Mouse (Mus musculus): ENCODE data around the gene Tceanc2. TPM values are rescaled to one million over a fixed set of nuclear protein-coding genes. Genes with fewer than 3 reads are reported as not detected.
A peak's percentile ranks its signal among the peaks of the same experiment; 100 is the strongest.

Tceanc2 gene
- polyA plus RNA-seq, 1 experiment from 2014 or later, result 14.5 TPM

DNA sequence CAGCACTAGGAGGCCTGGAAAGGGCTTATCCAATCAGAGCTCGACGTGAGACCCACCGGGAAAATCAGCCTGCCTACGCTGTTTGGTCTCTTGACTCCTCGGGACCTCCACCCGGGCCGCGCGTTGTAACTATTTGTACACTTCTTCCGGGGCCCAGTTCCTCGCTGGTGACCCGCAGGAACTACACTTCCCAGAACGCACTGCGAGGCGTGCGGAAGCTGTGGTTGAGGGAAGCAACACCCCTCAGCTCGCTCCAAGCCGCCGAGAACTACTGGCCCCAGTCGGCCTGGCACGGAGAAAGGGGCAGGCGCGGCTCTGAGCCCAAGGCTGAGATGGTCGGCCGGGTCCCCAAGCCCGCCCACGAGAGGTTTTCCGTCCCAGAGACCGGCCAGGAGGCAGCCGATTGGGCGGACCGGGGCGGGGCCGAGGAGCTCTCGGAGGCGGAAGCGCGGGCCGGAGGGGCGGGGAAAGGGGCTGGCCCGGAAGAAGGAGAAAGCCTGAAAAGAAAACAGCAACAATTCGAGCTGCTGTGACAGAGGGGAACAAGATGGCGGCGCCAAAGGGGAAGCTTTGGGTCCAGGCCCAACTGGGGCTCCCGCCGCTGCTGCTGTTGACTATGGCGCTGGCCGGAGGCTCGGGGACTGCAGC lies 610 bp downstream of the Tceanc2 start, which contains the start of gene Tmem59:
Gene Tmem59, plus strand, starts transcription at position 218 of the 648 bp plus-strand sequence.
- H3K4me3 ChIP-seq, result peak within 1 kb of the TSS; percentile 99
- peak within 1 kb of the TSS; percentile 76 for H3K4me2 ChIP-seq
- H3K4me1 ChIP-seq, result peaks cover 40% of the 10 kb centered on the region
- ATAC-seq (ENCODE audit: extremely low read depth, insufficient number of reproducible peaks, low FRiP score, low TSS enrichment), result peak; percentile 89
- H3K27ac ChIP-seq (replicated peaks), result peak within 1 kb of the TSS; percentile 96
- WGBS, result under 1% methylated on average over 49 of the region's 49 CpGs
- no peaks in the 10 kb centered on the region for H3K9me3 ChIP-seq
- peak within 1 kb of the TSS; percentile 97 for H3K9ac ChIP-seq
- no peaks in the 10 kb centered on the region for H3K27me3 ChIP-seq (replicated peaks)
- H3K36me3 ChIP-seq, result peaks cover 29% of the 10 kb centered on the region

DNA sequence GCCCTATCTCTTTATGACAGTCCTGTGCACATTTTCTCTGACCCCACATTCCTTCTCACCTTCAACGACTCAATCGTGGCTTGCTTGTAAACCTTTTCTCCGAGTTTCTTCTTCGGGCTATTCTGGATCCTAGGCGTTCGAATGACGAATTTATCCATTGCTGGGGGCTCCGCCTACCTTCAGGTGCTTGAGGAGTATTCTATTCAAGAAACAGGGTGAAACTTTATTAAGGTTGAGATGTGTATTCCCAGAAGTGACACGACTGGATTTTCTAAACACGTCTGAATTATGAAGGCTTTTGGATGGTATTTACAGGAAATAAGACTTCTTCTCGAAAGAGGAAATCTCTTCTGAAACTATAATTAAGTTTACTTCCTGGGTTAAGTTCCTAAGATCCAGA lies 1.4 kb downstream of the Tceanc2 start:
- Histone ChIP-seq H3K27ac (replicated peaks) (peak overlapping the region; percentile 96), H3K9ac (peak overlapping the region; percentile 97), H3K4me1 (peaks cover 37% of the 10 kb centered on the region), H3K4me2 (peak overlapping the region; percentile 76), H3K36me3 (peaks cover 37% of the 10 kb centered on the region), H3K27me3 (replicated peaks) (no peaks in the 10 kb centered on the region), H3K9me3 (no peaks in the 10 kb centered on the region), H3K4me3 (peak overlapping the region; percentile 99)
- no peak for ATAC-seq (ENCODE audit: extremely low read depth, insufficient number of reproducible peaks, low FRiP score, low TSS enrichment)
- 34% methylated on average over 11 of the region's 11 CpGs for WGBS

DNA sequence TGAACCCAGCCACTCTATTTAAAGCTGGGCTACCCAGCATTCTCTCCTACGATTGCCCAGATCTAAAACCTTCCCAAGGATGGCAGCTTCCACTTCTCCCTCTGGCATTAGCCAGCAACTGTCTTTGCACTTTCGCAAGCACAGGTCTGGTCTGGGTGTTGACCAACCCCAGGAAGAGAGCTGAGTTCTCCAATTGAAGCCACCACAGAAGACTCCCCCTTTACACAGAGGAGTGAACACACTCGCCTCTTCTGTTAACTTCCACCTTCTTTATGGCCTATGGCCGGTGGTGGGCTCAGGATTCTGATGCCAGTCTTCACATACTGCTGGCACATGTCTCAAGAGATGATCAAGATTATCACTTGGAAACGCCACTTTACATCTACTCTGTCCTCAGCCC lies 11.1 kb downstream of the Tceanc2 start:
- Histone ChIP-seq H3K4me3 (no peak overlapping the region), H3K9me3 (no peaks in the 10 kb centered on the region), H3K27ac (replicated peaks) (no peak overlapping the region), H3K36me3 (peaks cover 64% of the 10 kb centered on the region), H3K27me3 (replicated peaks) (no peaks in the 10 kb centered on the region), H3K4me1 (no peaks in the 10 kb centered on the region), H3K9ac (no peak overlapping the region), H3K4me2 (no peak overlapping the region)
- 82% methylated on average over 5 of the region's 5 CpGs for WGBS
- no peak for ATAC-seq (ENCODE audit: extremely low read depth, insufficient number of reproducible peaks, low FRiP score, low TSS enrichment)

DNA sequence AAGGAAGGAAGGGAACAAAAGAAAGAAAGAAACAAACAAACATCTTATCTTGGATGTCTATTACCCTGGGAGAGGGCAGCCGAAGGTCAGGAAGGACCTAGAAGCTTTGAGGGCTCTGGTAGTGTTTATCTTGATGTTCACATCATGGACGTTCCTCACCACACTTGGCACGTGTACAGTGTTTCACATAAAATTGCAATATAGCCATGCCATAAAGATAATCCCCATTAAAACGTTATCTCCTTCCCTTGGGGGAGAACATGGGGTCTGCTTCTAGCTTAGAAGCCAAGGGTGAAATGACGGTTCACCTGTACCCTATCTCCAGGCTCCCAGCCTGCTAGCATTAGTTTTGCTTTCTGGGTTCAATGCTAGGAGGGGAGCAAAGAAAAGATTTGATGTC lies 12.2 kb downstream of the Tceanc2 start:
- Histone ChIP-seq H3K27me3 (replicated peaks) (no peaks in the 10 kb centered on the region), H3K4me2 (no peak overlapping the region)
- WGBS, result 70% methylated on average over 5 of the region's 5 CpGs

DNA sequence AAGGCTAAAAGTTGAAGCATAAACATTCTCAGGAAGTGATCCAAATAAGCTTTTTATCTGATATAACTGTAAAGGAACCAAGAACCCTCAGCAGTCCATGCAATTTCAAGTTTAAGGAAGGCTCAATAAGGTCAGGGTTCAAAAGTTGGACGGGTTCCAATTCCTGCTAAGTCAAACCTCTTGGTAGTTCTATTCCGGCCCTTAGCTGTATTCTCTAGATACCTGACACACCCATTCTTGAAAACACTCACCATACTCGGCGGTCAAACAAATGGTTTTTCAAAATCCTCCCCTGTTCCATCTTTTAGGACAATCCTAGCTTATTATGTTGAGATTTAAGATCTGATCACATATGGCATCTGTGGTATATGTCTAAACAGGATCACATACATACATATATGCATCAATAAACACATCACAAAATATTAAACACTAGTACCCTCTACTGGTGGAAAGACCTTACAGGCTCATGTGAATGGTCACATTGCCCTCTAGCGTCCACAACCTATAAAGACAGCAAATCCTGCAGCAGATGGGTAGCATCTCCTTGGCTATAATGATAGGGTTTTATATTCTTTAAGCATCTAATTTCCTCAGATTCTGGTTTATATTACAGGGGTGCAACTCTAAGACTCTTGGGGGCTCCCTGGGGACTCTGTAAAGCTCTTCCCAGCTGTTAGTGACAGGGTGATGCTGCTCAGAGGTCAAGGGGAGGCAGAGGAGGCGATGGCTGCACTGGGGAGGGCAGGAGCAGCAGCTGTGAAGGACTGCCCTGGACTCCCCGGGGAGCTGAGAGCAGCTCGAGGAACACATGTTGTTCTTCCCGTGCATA lies 14.9 kb downstream of the Tceanc2 start:
- no peaks in the 10 kb centered on the region for H3K4me1 ChIP-seq
- no peak overlapping the region for H3K27ac ChIP-seq (replicated peaks)
- no peak overlapping the region for H3K9ac ChIP-seq
- no peak overlapping the region for H3K4me2 ChIP-seq
- no peak for ATAC-seq (ENCODE audit: extremely low read depth, insufficient number of reproducible peaks, low FRiP score, low TSS enrichment)
- no peak overlapping the region for H3K4me3 ChIP-seq
- no peaks in the 10 kb centered on the region for H3K9me3 ChIP-seq
- no peaks in the 10 kb centered on the region for H3K27me3 ChIP-seq (replicated peaks)
- peaks cover 57% of the 10 kb centered on the region for H3K36me3 ChIP-seq
- WGBS, result 45% methylated on average over 9 of the region's 9 CpGs

More for the DNA sequence above, 12.2 kb downstream of the Tceanc2 start:
- no peak overlapping the region for H3K9ac ChIP-seq
- H3K9me3 ChIP-seq, result no peaks in the 10 kb centered on the region
- no peaks in the 10 kb centered on the region for H3K4me1 ChIP-seq
- no peak overlapping the region for H3K27ac ChIP-seq (replicated peaks)
- no peak for ATAC-seq (ENCODE audit: extremely low read depth, insufficient number of reproducible peaks, low FRiP score, low TSS enrichment)
- H3K4me3 ChIP-seq, result no peak overlapping the region
- H3K36me3 ChIP-seq, result peaks cover 54% of the 10 kb centered on the region

DNA sequence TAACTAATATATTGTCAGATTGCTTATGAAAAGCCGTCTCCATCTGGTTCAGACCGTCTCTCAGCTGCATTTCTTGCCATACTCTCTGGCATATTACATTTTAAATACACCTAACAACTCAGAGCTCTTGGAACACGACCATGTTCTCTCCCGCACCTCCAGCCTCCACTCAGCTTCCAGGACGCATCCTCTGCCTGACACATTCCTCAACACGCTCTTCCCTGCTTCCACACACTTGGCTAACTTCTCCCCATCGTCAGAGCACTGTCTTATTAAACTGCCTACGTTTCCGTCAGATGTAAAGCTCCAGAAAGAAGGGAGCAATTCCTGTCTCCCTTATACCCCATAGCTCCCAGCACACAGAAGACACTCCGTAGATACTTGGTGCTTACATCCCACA lies 15.6 kb downstream of the Tceanc2 start:
- Histone ChIP-seq H3K4me2 (no peak overlapping the region), H3K9me3 (no peaks in the 10 kb centered on the region), H3K9ac (no peak overlapping the region), H3K27ac (replicated peaks) (no peak overlapping the region), H3K4me1 (no peaks in the 10 kb centered on the region), H3K27me3 (replicated peaks) (no peaks in the 10 kb centered on the region), H3K36me3 (peaks cover 60% of the 10 kb centered on the region), H3K4me3 (no peak overlapping the region)
- WGBS, result 81% methylated on average over 10 of the region's 10 CpGs
- no peak for ATAC-seq (ENCODE audit: extremely low read depth, insufficient number of reproducible peaks, low FRiP score, low TSS enrichment)

DNA sequence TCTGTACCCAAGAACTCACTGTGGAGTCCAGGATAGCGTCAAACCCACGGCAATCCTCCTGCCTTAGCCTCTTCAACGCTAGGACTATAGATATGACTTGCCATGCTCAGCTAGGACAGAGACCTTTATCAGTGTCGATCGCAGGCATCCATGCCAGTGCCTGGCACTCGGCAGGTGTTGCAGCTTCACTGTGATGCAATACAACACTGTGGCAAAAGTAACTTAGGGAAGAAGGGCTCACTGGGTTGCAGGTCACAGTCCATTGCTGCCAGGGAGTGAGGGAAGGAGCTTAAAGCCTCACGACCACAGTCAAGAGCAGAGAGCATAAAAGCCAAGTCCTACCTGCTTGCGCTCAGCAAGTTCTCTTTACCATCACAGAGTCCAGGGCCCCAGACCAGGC lies 18.7 kb downstream of the Tceanc2 start:
- H3K4me1 ChIP-seq, result peaks cover 9% of the 10 kb centered on the region
- no peak for ATAC-seq (ENCODE audit: extremely low read depth, insufficient number of reproducible peaks, low FRiP score, low TSS enrichment)
- 82% methylated on average over 8 of the region's 8 CpGs for WGBS
- no peak overlapping the region for H3K27ac ChIP-seq (replicated peaks)
- no peak overlapping the region for H3K4me2 ChIP-seq
- no peak overlapping the region for H3K9ac ChIP-seq
- H3K4me3 ChIP-seq, result no peak overlapping the region
- H3K36me3 ChIP-seq, result peaks cover 65% of the 10 kb centered on the region
- H3K27me3 ChIP-seq (replicated peaks), result no peaks in the 10 kb centered on the region
- H3K9me3 ChIP-seq, result no peaks in the 10 kb centered on the region

DNA sequence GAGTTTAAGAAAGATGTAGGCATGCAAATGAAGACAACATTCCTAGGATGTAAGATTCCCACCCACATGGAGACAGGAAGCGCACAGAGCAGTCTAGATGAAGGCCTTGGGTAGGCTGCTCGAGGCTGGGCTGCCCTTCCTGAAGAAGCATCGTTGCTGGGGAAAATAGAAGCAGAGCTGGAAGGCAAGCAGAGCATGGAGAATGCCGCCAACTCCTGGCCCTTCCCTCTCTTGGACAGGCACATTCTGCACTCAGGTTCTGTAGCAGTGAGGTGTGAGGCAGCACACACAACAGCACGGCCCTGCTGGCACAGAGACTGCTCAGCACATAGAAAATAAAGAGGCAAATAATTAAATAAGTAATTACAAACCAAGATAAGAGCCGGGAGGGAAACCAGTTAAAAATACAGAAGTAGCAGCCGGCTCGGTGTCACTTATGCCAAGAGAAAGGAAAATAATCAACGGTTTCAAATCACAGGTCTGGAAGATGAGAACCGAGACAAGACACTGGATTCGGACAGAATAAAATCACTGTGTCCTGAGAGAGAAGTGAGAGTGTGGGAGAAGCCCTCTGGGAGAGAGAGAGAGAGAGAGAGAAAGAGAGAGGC lies 19.6 kb downstream of the Tceanc2 start:
- H3K9me3 ChIP-seq, result no peaks in the 10 kb centered on the region
- H3K4me1 ChIP-seq, result peaks cover 9% of the 10 kb centered on the region
- WGBS, result 81% methylated on average over 11 of the region's 11 CpGs
- H3K27me3 ChIP-seq (replicated peaks), result no peaks in the 10 kb centered on the region
- H3K27ac ChIP-seq (replicated peaks), result no peak overlapping the region
- H3K9ac ChIP-seq, result no peak overlapping the region
- peaks cover 60% of the 10 kb centered on the region for H3K36me3 ChIP-seq
- no peak overlapping the region for H3K4me2 ChIP-seq
- H3K4me3 ChIP-seq, result no peak overlapping the region
- no peak for ATAC-seq (ENCODE audit: extremely low read depth, insufficient number of reproducible peaks, low FRiP score, low TSS enrichment)

DNA sequence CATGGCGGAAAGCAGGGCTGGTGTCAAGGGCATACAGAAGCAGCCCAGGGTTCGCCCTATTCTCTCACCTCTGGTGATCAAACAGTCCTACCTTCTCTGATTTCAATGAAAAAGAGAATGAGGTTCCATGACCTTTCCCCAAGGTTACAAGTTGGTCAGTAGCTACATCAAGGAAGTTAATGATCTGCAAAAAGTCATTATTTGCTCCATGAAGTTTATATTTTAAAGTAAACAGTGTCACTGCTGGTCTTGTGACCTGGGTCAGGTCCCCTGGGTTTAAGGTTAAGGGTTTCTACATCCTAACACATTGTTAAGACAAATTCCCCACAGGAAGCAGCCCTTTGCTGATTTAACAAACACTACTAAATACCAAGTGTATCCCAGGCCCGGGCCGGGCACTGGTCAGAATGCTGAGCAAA lies 21.9 kb downstream of the Tceanc2 start:
- Histone ChIP-seq H3K27me3 (replicated peaks) (no peaks in the 10 kb centered on the region), H3K36me3 (peaks cover 67% of the 10 kb centered on the region), H3K4me3 (no peak overlapping the region), H3K4me1 (peaks cover 9% of the 10 kb centered on the region), H3K9ac (no peak overlapping the region), H3K9me3 (no peaks in the 10 kb centered on the region), H3K4me2 (no peak overlapping the region), H3K27ac (replicated peaks) (no peak overlapping the region)
- WGBS, result 71% methylated on average over 4 of the region's 4 CpGs
- no peak for ATAC-seq (ENCODE audit: extremely low read depth, insufficient number of reproducible peaks, low FRiP score, low TSS enrichment)

DNA sequence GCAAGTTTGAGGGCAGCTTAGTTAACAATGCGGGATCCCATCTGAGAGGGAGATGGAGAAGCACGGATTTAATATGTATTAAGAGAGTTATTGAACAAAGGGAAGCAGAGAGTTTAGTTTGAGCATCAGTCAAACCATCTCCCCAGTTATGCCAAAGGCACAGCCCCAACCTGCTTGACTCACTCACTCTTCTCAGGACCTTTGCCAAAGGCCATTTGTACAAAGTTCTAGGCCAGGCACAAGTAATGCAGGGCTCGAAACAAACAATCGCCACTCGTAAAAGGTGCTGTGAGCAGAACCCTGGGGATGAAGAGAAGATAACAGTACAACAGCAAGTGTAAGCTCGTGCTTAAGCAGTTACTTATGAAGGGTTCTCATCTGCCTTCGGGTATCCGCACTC lies 26.3 kb downstream of the Tceanc2 start:
- no peak overlapping the region for H3K4me3 ChIP-seq
- H3K4me2 ChIP-seq, result no peak overlapping the region
- no peaks in the 10 kb centered on the region for H3K27me3 ChIP-seq (replicated peaks)
- H3K36me3 ChIP-seq, result peaks cover 51% of the 10 kb centered on the region
- H3K4me1 ChIP-seq, result peaks cover 9% of the 10 kb centered on the region
- ATAC-seq (ENCODE audit: extremely low read depth, insufficient number of reproducible peaks, low FRiP score, low TSS enrichment), result no peak
- H3K27ac ChIP-seq (replicated peaks), result no peak overlapping the region
- no peak overlapping the region for H3K9ac ChIP-seq
- 88% methylated on average over 8 of the region's 8 CpGs for WGBS
- H3K9me3 ChIP-seq, result no peaks in the 10 kb centered on the region

DNA sequence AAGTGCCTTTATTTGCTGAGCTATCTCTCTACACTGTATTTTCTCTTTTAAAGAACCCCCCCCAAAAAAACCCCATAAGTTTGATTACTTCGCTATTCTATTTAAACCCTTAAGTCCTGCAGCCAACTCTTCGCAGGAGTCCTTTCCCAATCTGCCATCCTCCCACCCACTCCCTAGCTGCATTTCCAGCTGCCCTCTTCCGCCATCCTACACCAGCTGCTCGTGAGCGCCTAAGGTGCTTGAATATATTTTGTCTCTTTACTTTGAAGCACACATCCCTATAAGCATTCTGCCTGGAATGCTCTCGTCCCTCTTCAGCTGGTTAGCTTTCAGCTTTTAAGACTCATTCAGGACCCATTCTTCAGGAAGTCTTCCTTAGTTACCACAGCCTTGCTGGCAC lies 27.9 kb downstream of the Tceanc2 start:
- H3K36me3 ChIP-seq, result peaks cover 58% of the 10 kb centered on the region
- 84% methylated on average over 6 of the region's 6 CpGs for WGBS
- no peaks in the 10 kb centered on the region for H3K27me3 ChIP-seq (replicated peaks)
- ATAC-seq (ENCODE audit: extremely low read depth, insufficient number of reproducible peaks, low FRiP score, low TSS enrichment), result no peak
- H3K4me3 ChIP-seq, result no peak overlapping the region
- H3K27ac ChIP-seq (replicated peaks), result no peak overlapping the region
- no peak overlapping the region for H3K4me2 ChIP-seq
- no peaks in the 10 kb centered on the region for H3K9me3 ChIP-seq
- H3K9ac ChIP-seq, result no peak overlapping the region
- 0 out of 2 replicates have a peak, but pooled peaks cover 3% of the 10 kb centered on the region for H3K4me1 ChIP-seq

All from heart, embryonic 13.5 days (tissue).